Mouse (Mus musculus): ENCODE data around the gene Map4k5.

The Map4k5 gene

GRCm38 (mm10) chr12:69788380-69788779 is 104.6 kb downstream of the Map4k5 start:
- DNase-seq (ENCODE audit: extremely low spot score, low spot score) = no peak

GRCm38 (mm10) chr12:69785471-69785870 is 107.5 kb downstream of the Map4k5 start:
- DNase-seq (ENCODE audit: extremely low spot score, low spot score) = no peak

GRCm38 (mm10) chr12:69783247-69784025 is 109.6 kb downstream of the Map4k5 start:
- DNase-seq (ENCODE audit: extremely low spot score, low spot score) = no peak

- DNase-seq (ENCODE audit: extremely low spot score, low spot score) = no peak
These were observed 110.9 kb downstream of the Map4k5 start for GRCm38 (mm10) chr12:69781935-69782650.

- no peak for DNase-seq (ENCODE audit: extremely low spot score, low spot score)
These were observed 111.5 kb downstream of the Map4k5 start for GRCm38 (mm10) chr12:69781480-69781879.

GRCm38 (mm10) chr12:69777957-69778356 is 115.0 kb downstream of the Map4k5 start:
- DNase-seq (ENCODE audit: extremely low spot score, low spot score) = no peak

GRCm38 (mm10) chr12:69777341-69777730 is 115.7 kb downstream of the Map4k5 start:
- DNase-seq (ENCODE audit: extremely low spot score, low spot score) = no peak

- no peak for DNase-seq (ENCODE audit: extremely low spot score, low spot score)
These were observed 116.2 kb downstream of the Map4k5 start for GRCm38 (mm10) chr12:69776607-69777340.

GRCm38 (mm10) chr12:69768841-69769240 is 124.2 kb downstream of the Map4k5 start:
- DNase-seq (ENCODE audit: extremely low spot score, low spot score) = no peak

GRCm38 (mm10) chr12:69767476-69768258 is 125.3 kb downstream of the Map4k5 start:
- no peak for DNase-seq (ENCODE audit: extremely low spot score, low spot score)

GRCm38 (mm10) chr12:69766185-69766904 is 126.7 kb downstream of the Map4k5 start:
- DNase-seq (ENCODE audit: extremely low spot score, low spot score) = no peak

GRCm38 (mm10) chr12:69765543-69765942 is 127.5 kb downstream of the Map4k5 start:
- no peak for DNase-seq (ENCODE audit: extremely low spot score, low spot score)

GRCm38 (mm10) chr12:69761603-69762002 is 131.4 kb downstream of the Map4k5 start:
- no peak for DNase-seq (ENCODE audit: extremely low spot score, low spot score)

- DNase-seq (ENCODE audit: extremely low spot score, low spot score) = no peak
These were observed 132.1 kb downstream of the Map4k5 start for GRCm38 (mm10) chr12:69760743-69761406.

GRCm38 (mm10) chr12:69760014-69760413 is 133.0 kb downstream of the Map4k5 start:
- no peak for DNase-seq (ENCODE audit: extremely low spot score, low spot score)

GRCm38 (mm10) chr12:69759267-69759885 is 133.6 kb downstream of the Map4k5 start:
- DNase-seq (ENCODE audit: extremely low spot score, low spot score) = no peak

GRCm38 (mm10) chr12:69758221-69759185 is 134.5 kb downstream of the Map4k5 start:
- DNase-seq (ENCODE audit: extremely low spot score, low spot score) = peak; percentile 56

- peak; percentile 75 for DNase-seq (ENCODE audit: extremely low spot score, low spot score)
These were observed 135.4 kb downstream of the Map4k5 start for GRCm38 (mm10) chr12:69757418-69758141.
